ENCODE assay signal across 9 mouse cellular contexts in the genomic region with DNA sequence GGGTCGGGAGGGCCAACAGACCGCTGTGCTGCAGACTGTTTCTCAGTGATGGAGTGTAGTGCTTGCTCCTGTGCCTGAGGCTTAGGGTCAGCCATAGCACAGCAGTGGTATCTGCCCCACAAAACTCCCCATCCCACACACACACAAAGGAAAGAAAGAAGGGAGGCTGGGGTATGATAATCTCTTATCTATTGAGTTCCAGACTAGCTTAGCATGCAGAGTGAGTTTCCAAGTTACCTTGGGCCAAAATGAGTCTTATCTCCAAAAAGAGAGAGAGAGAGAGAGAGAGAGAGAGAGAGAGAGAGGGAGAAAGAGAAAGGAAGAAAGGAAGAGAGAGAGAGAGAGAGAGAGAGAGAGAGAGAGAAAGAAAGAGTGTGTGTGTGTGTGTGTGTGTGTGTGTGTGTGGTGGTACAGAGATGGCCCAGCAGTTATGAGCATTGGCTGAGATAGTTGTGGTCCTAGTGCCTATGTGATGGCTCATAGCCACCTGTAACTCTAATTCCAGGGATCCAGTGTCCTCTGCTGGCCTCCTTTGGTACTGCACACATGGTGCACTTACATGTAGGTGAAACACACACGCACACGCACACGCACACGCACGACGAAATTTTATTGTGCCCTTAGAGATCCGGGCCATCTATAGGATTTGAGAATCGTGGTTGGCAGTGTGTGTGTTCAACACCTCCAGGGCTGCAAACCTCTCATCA. TPM values are rescaled to one million over a fixed set of nuclear protein-coding genes. Genes with fewer than 3 reads are reported as not detected.
DNase-seq lines count a peak whose midpoint lies in the region; ATAC-seq lines count a peak whose summit lies in the region.
"Had no signal": no experiment of that assay in that cellular context is flagged by ENCODE, and none has a peak within 500 bp of the region (broad histone marks: within the 10 kb centered on the region; RNA-seq: fewer than 3 reads in every experiment).

No protein-coding gene starts in this region.

- H3K9me3 ChIP-seq in liver, embryonic 11.5 days (ENCODE audit: control insufficient read depth, low read length) = no peaks in the 10 kb centered on the region
- H3K9me3 ChIP-seq in midbrain, embryonic 11.5 days (ENCODE audit: control insufficient read depth, low read length) = no peaks in the 10 kb centered on the region
- H3K9me3 ChIP-seq: midbrain, embryonic 12.5 days had no signal

- peak overlapping the region; percentile 7; the same call in 1 of the 2 replicates for H3K4me3 ChIP-seq in liver, embryonic 11.5 days (ENCODE audit: low read depth, low read length)
- H3K4me3 ChIP-seq in midbrain, embryonic 11.5 days (ENCODE audit: low read depth, low read length) = no peak overlapping the region
- H3K4me3 ChIP-seq: midbrain, embryonic 12.5 days had no signal

- intact Hi-C loops in left cerebral cortex, postnatal 4 days (cut with DNase I) = no loop called here

- peaks cover 23% of the 10 kb centered on the region for H3K4me1 ChIP-seq in liver, embryonic 11.5 days (replicated peaks; ENCODE audit: control insufficient read depth, insufficient read depth, low read length)
- H3K4me1 ChIP-seq in midbrain, embryonic 11.5 days (ENCODE audit: control insufficient read depth, insufficient read depth, low read length) = peaks cover 13% of the 10 kb centered on the region

- H3K4me2 ChIP-seq in liver, embryonic 11.5 days = peak overlapping the region; percentile 29
- no peak overlapping the region for H3K4me2 ChIP-seq in midbrain, embryonic 11.5 days
- H3K4me2 ChIP-seq: midbrain, embryonic 12.5 days had no signal

- DNase-seq in cerebellum, adult 9-11 months = peak; percentile 40
- peak; percentile 53 for DNase-seq in right cerebral cortex, postnatal 14 days
- no peak for DNase-seq in right cerebral cortex, adult 2 months (ENCODE audit: low spot score in 2 of 2)
- DNase-seq in liver, embryonic 11.5 days (ENCODE audit: low spot score) = no peak
- peak; percentile 64 for DNase-seq in thymus, postnatal 14 days
- no peak for DNase-seq in left cerebral cortex, postnatal 4 days
- DNase-seq in midbrain, embryonic 11.5 days (ENCODE audit: low spot score, missing footprints) = no peak

- 75% methylated on average over 10 of the region's 10 CpGs for WGBS in liver, embryonic 11.5 days
- WGBS in midbrain, embryonic 11.5 days = 84% methylated on average over 10 of the region's 10 CpGs

- H3K36me3 ChIP-seq in liver, embryonic 11.5 days (ENCODE audit: control insufficient read depth, insufficient read depth, low read length) = peaks cover 9% of the 10 kb centered on the region; the same call in 1 of the 2 replicates
- H3K36me3 ChIP-seq in midbrain, embryonic 11.5 days (ENCODE audit: control insufficient read depth, insufficient read depth, low read length) = no peaks in the 10 kb centered on the region

- no peak for ATAC-seq in cerebellum, adult (ENCODE audit: insufficient number of reproducible peaks, low FRiP score, low TSS enrichment)
- peak; percentile 46 for ATAC-seq in liver, embryonic 11.5 days (replicated peaks; ENCODE audit: low FRiP score)
- no peak for ATAC-seq in midbrain, embryonic 11.5 days (ENCODE audit: low FRiP score)

- H3K9ac ChIP-seq in liver, embryonic 11.5 days (ENCODE audit: low read depth, low read length) = no peak overlapping the region
- no peak overlapping the region for H3K9ac ChIP-seq in midbrain, embryonic 11.5 days (ENCODE audit: low read length)
- H3K9ac ChIP-seq: midbrain, embryonic 12.5 days had no signal

- H3K27me3 ChIP-seq in liver, embryonic 11.5 days (replicated peaks; ENCODE audit: control insufficient read depth, insufficient read depth, low read length) = no peaks in the 10 kb centered on the region
- no peaks in the 10 kb centered on the region for H3K27me3 ChIP-seq in midbrain, embryonic 11.5 days (ENCODE audit: control insufficient read depth, insufficient read depth, low read length)
- H3K27me3 ChIP-seq: midbrain, embryonic 12.5 days had no signal

- peak overlapping the region; percentile 59 for H3K27ac ChIP-seq in liver, embryonic 11.5 days (ENCODE audit: low read depth, low read length)
- no peak overlapping the region for H3K27ac ChIP-seq in midbrain, embryonic 11.5 days (ENCODE audit: low read depth, low read length)
- H3K27ac ChIP-seq: midbrain, embryonic 12.5 days had no signal

RNA-seq across cellular contexts. Expression of gene Rgl2, which starts 4.6 kb away (rescaled TPM):
- polyA plus RNA-seq in liver, embryonic 11.5 days (2014; fragmentation: Nextera tagmentation; extraction: Ambion mirVana) = 22.1 and 25.6 TPM in 2 replicates
- total RNA-seq in left cerebral cortex, postnatal 4 days (2021) = 10 to 100 TPM; 74.1 to 75.5 TPM
- 29.3 and 33.6 TPM in 2 replicates for polyA plus RNA-seq in midbrain, embryonic 11.5 days (2014; fragmentation: Nextera tagmentation; extraction: Ambion mirVana)

RNA-seq across cellular contexts. Expression of gene Zbtb22, which starts 9.0 kb away (rescaled TPM):
- polyA plus RNA-seq in liver, embryonic 11.5 days (2014; fragmentation: Nextera tagmentation; extraction: Ambion mirVana) = 12.4 and 13.0 TPM in 2 replicates
- total RNA-seq in left cerebral cortex, postnatal 4 days (2021) = 10 to 100 TPM; 33.2 to 36.8 TPM
- 8.0 and 9.4 TPM in 2 replicates for polyA plus RNA-seq in midbrain, embryonic 11.5 days (2014; fragmentation: Nextera tagmentation; extraction: Ambion mirVana)

RNA-seq across cellular contexts. Expression of gene Tapbp, which starts 9.0 kb away (rescaled TPM):
- 28.1 and 29.1 TPM in 2 replicates for polyA plus RNA-seq in liver, embryonic 11.5 days (2014; fragmentation: Nextera tagmentation; extraction: Ambion mirVana)
- total RNA-seq in left cerebral cortex, postnatal 4 days (2021) = 10 to 100 TPM; 45.5 to 56.6 TPM
- 13.6 and 14.8 TPM in 2 replicates for polyA plus RNA-seq in midbrain, embryonic 11.5 days (2014; fragmentation: Nextera tagmentation; extraction: Ambion mirVana)

RNA-seq across cellular contexts. Expression of gene Pfdn6, which starts 15.4 kb away (rescaled TPM):
- polyA plus RNA-seq in liver, embryonic 11.5 days (2014; fragmentation: Nextera tagmentation; extraction: Ambion mirVana) = 266 and 286 TPM in 2 replicates
- 10 to 100 TPM; 90.5 to 96.1 TPM for total RNA-seq in left cerebral cortex, postnatal 4 days (2021)
- polyA plus RNA-seq in midbrain, embryonic 11.5 days (2014; fragmentation: Nextera tagmentation; extraction: Ambion mirVana) = 206 and 208 TPM in 2 replicates

RNA-seq across cellular contexts. Expression of gene Daxx, which starts 15.5 kb away (rescaled TPM):
- 46.9 and 52.9 TPM in 2 replicates for polyA plus RNA-seq in liver, embryonic 11.5 days (2014; fragmentation: Nextera tagmentation; extraction: Ambion mirVana)
- total RNA-seq in left cerebral cortex, postnatal 4 days (2021) = 10 to 100 TPM; 37.6 to 39.2 TPM
- 59.5 and 60.4 TPM in 2 replicates for polyA plus RNA-seq in midbrain, embryonic 11.5 days (2014; fragmentation: Nextera tagmentation; extraction: Ambion mirVana)

Comparison
In these comparisons a context has a peak if more than half of its experiments do, and no peak if none do; other contexts are left out.
1. DNase-seq: peak in cerebellum, adult 9-11 months (single experiment), right cerebral cortex, postnatal 14 days (single experiment) and thymus, postnatal 14 days (single experiment); none in right cerebral cortex, adult 2 months (0 of 2), liver, embryonic 11.5 days (single experiment), left cerebral cortex, postnatal 4 days (single experiment) and midbrain, embryonic 11.5 days (single experiment).